Mouse (Mus musculus): ENCODE data around the gene Tmx1. TPM values are rescaled to one million over a fixed set of nuclear protein-coding genes. Genes with fewer than 3 reads are reported as not detected.

The Tmx1 gene
- total RNA-seq, 2 experiments from 2014 or later = 42.3 to 48.2 TPM

- intact Hi-C loops (cut with DNase I) = no loop called here
- DNase-seq (ENCODE audit: low spot score) = no peak
These were observed 24.8 kb downstream of the Tmx1 start for GRCm38 (mm10) chr12:70477593-70478287.

GRCm38 (mm10) chr12:70485956-70486355 lies 33.1 kb downstream of the Tmx1 start:
- intact Hi-C loops (cut with DNase I) = no loop called here
- DNase-seq (ENCODE audit: low spot score) = no peak

- intact Hi-C loops (cut with DNase I) = no loop called here
- no peak for DNase-seq (ENCODE audit: low spot score)
These were observed 34.0 kb downstream of the Tmx1 start for GRCm38 (mm10) chr12:70486716-70487480.

- intact Hi-C loops (cut with DNase I) = no loop called here
- no peak for DNase-seq (ENCODE audit: low spot score)
These were observed 39.5 kb downstream of the Tmx1 start for GRCm38 (mm10) chr12:70492441-70492840.

- intact Hi-C loops (cut with DNase I) = loop anchor here (1.0 to 5.0 kb wide), 3 partner anchors 163 to 417 kb away; partner anchors contain the start of gene Frmd6
- no peak for DNase-seq (ENCODE audit: low spot score)
These were observed 41.8 kb downstream of the Tmx1 start for GRCm38 (mm10) chr12:70494494-70495281.

- DNase-seq (ENCODE audit: low spot score) = no peak
- intact Hi-C loops (cut with DNase I) = loop anchor here (1.0 to 5.0 kb wide), 3 partner anchors 162 to 416 kb away; partner anchors contain the start of gene Frmd6
These were observed 42.5 kb downstream of the Tmx1 start for GRCm38 (mm10) chr12:70495282-70495922.

GRCm38 (mm10) chr12:70498091-70498490 lies 45.2 kb downstream of the Tmx1 start:
- intact Hi-C loops (cut with DNase I) = loop anchor here (5.0 kb wide), 1 partner anchor 159 kb away; no protein-coding TSS in a partner anchor
- no peak for DNase-seq (ENCODE audit: low spot score)

- intact Hi-C loops (cut with DNase I) = no loop called here
- DNase-seq (ENCODE audit: low spot score) = no peak
These were observed 53.1 kb downstream of the Tmx1 start for GRCm38 (mm10) chr12:70505971-70506370.

GRCm38 (mm10) chr12:70512023-70512422 lies 59.1 kb downstream of the Tmx1 start:
- DNase-seq (ENCODE audit: low spot score) = no peak
- intact Hi-C loops (cut with DNase I) = no loop called here

- DNase-seq (ENCODE audit: low spot score) = no peak
- intact Hi-C loops (cut with DNase I) = no loop called here
These were observed 59.5 kb downstream of the Tmx1 start for GRCm38 (mm10) chr12:70512431-70512830.

Other genes with a start within 250 kb of the Tmx1 start
- gene Pygl, start 221.6 kb upstream of the Tmx1 start, total RNA-seq (2021) = 1 to 10 TPM; 3.9 to 5.7 TPM
- gene Trim9, start 105.5 kb upstream of the Tmx1 start, total RNA-seq (2021) = under 1 TPM; 0.08 to 0.22 TPM

Data from heart, postnatal 25 days (tissue).